Comparison of ENCODE assay signal across 10 mouse cellular contexts in genomic region chr19:11165172-11165571, GRCm38 (mm10). TPM values are rescaled to one million over a fixed set of nuclear protein-coding genes. Genes with fewer than 3 reads are reported as not detected.
DNase-seq lines count a peak whose midpoint lies in the region; ATAC-seq and TF ChIP-seq lines count a peak whose summit lies in the region.
"Had no signal": no experiment of that assay in that cellular context is flagged by ENCODE, and none has a peak within 500 bp of the region (broad histone marks: within the 10 kb centered on the region; RNA-seq: fewer than 3 reads in every experiment).

Gene 1700025F22Rik, minus strand, starts transcription at chr19:11165320.

- no peak for TF ChIP-seq EP300 in lung, postnatal 0 days (IDR thresholded peaks at IDR 0.05)

- no peaks in the 10 kb centered on the region for H3K9me3 ChIP-seq in kidney, embryonic 14.5 days (ENCODE audit: control insufficient read depth, low read length)
- H3K9me3 ChIP-seq in lung, postnatal 0 days (ENCODE audit: low read length): no peaks in the 10 kb centered on the region
- H3K9me3 ChIP-seq in hindbrain, embryonic 16.5 days (ENCODE audit: control insufficient read depth, low read length): no peaks in the 10 kb centered on the region
- H3K9me3 ChIP-seq in midbrain, embryonic 15.5 days: no peaks in the 10 kb centered on the region
- H3K9me3 ChIP-seq: liver, embryonic 15.5 days had no signal

- no peak within 1 kb of the TSS for H3K4me3 ChIP-seq in kidney, adult 2 months (ENCODE audit: insufficient read depth, low read depth, low read length)
- H3K4me3 ChIP-seq in kidney, embryonic 14.5 days (ENCODE audit: low read length): no peak within 1 kb of the TSS
- no peak within 1 kb of the TSS for H3K4me3 ChIP-seq in lung, postnatal 0 days (ENCODE audit: low read depth, low read length)
- H3K4me3 ChIP-seq in testis, adult 2 months (ENCODE audit: control insufficient read depth, low read depth, low read length): peak within 1 kb of the TSS; percentile 75
- H3K4me3 ChIP-seq in hindbrain, embryonic 16.5 days (ENCODE audit: low read length): no peak within 1 kb of the TSS
- no peak within 1 kb of the TSS for H3K4me3 ChIP-seq in midbrain, embryonic 15.5 days
- H3K4me3 ChIP-seq: liver, embryonic 15.5 days had no signal

- TF ChIP-seq CTCF in kidney, adult 2 months (conservative IDR thresholded peaks at IDR 0.05; ENCODE audit: insufficient read depth, insufficient read length, low read depth, low read length): peak; percentile 49
- TF ChIP-seq CTCF in lung, postnatal 0 days (IDR thresholded peaks at IDR 0.05): peak; percentile 39
- TF ChIP-seq CTCF in testis, adult 2 months (IDR thresholded peaks at IDR 0.05; ENCODE audit: control insufficient read depth, insufficient read depth, insufficient replicate concordance, low read depth, low read length): peak; percentile 70; the same call in 1 of the 2 replicates

- no peak for TF ChIP-seq POLR2A in kidney, adult 2 months (IDR thresholded peaks at IDR 0.05; ENCODE audit: low read depth, low read length)
- TF ChIP-seq POLR2A in testis, adult 2 months (IDR thresholded peaks at IDR 0.05; ENCODE audit: control insufficient read depth, low read depth, low read length): peak; percentile 83; the same call in 1 of the 2 replicates

- H3K9ac ChIP-seq in kidney, embryonic 14.5 days (ENCODE audit: low read depth, low read length): no peak within 1 kb of the TSS
- H3K9ac ChIP-seq in lung, postnatal 0 days (replicated peaks; ENCODE audit: low read depth): no peak within 1 kb of the TSS
- no peak within 1 kb of the TSS for H3K9ac ChIP-seq in hindbrain, embryonic 16.5 days (ENCODE audit: low read depth, low read length)
- no peak within 1 kb of the TSS for H3K9ac ChIP-seq in midbrain, embryonic 15.5 days
- H3K9ac ChIP-seq: liver, embryonic 15.5 days had no signal

- DNase-seq in kidney, adult 2 months: peak; percentile 11
- DNase-seq in T-cell, adult 2 months (ENCODE audit: low spot score): peak; percentile 28
- no peak for DNase-seq in lung, postnatal 0 days (ENCODE audit: low spot score)
- DNase-seq in right cerebral cortex, postnatal 36 days (ENCODE audit: low spot score in 2 of 2): no peak

- no peak; the same call in 1 of the 2 replicates for ATAC-seq in kidney, embryonic 14.5 days (ENCODE audit: low FRiP score, low TSS enrichment)
- ATAC-seq in lung, postnatal 0 days: no peak
- ATAC-seq in hindbrain, embryonic 16.5 days: no peak
- no peak for ATAC-seq in midbrain, embryonic 15.5 days (replicated peaks)

- no peak within 1 kb of the TSS for H3K4me2 ChIP-seq in kidney, embryonic 14.5 days (replicated peaks; ENCODE audit: low read depth, low read length)
- no peak within 1 kb of the TSS for H3K4me2 ChIP-seq in lung, postnatal 0 days (replicated peaks; ENCODE audit: low read depth, low read length)
- H3K4me2 ChIP-seq in hindbrain, embryonic 16.5 days (ENCODE audit: low read length): no peak within 1 kb of the TSS
- no peak within 1 kb of the TSS for H3K4me2 ChIP-seq in midbrain, embryonic 15.5 days
- H3K4me2 ChIP-seq: liver, embryonic 15.5 days had no signal

- no peaks in the 10 kb centered on the region for H3K27me3 ChIP-seq in kidney, adult 2 months (replicated peaks; ENCODE audit: control insufficient read depth, insufficient read depth, low read length)
- H3K27me3 ChIP-seq in kidney, embryonic 14.5 days (ENCODE audit: control insufficient read depth, insufficient read depth, low read length): no peaks in the 10 kb centered on the region
- H3K27me3 ChIP-seq in lung, postnatal 0 days (replicated peaks; ENCODE audit: insufficient read depth, low read length): no peaks in the 10 kb centered on the region
- no peaks in the 10 kb centered on the region for H3K27me3 ChIP-seq in testis, adult 2 months (ENCODE audit: control insufficient read depth, insufficient read depth, low read length)
- no peaks in the 10 kb centered on the region for H3K27me3 ChIP-seq in hindbrain, embryonic 16.5 days (replicated peaks; ENCODE audit: control insufficient read depth, insufficient read depth, low read length)
- no peaks in the 10 kb centered on the region for H3K27me3 ChIP-seq in midbrain, embryonic 15.5 days (replicated peaks)
- H3K27me3 ChIP-seq: liver, embryonic 15.5 days had no signal

- H3K36me3 ChIP-seq in kidney, adult 2 months (ENCODE audit: control insufficient read depth, insufficient read depth, low read length): no peaks in the 10 kb centered on the region
- H3K36me3 ChIP-seq in kidney, embryonic 14.5 days (ENCODE audit: control insufficient read depth, insufficient read depth, low read length): no peaks in the 10 kb centered on the region
- H3K36me3 ChIP-seq in lung, postnatal 0 days (ENCODE audit: insufficient read depth, low read length): no peaks in the 10 kb centered on the region
- H3K36me3 ChIP-seq in testis, adult 2 months (ENCODE audit: control insufficient read depth, insufficient read depth, low read length): no peaks in the 10 kb centered on the region
- H3K36me3 ChIP-seq in hindbrain, embryonic 16.5 days (ENCODE audit: control insufficient read depth, insufficient read depth, low read length): no peaks in the 10 kb centered on the region
- H3K36me3 ChIP-seq in midbrain, embryonic 15.5 days (replicated peaks): no peaks in the 10 kb centered on the region
- H3K36me3 ChIP-seq: liver, embryonic 15.5 days had no signal

- WGBS in kidney, adult 2 months: 37% methylated on average over 10 of the region's 10 CpGs
- WGBS in kidney, embryonic 14.5 days: 39% methylated on average over 10 of the region's 10 CpGs
- 40% methylated on average over 10 of the region's 10 CpGs for WGBS in lung, postnatal 0 days
- WGBS in hindbrain, embryonic 16.5 days: 41% methylated on average over 10 of the region's 10 CpGs
- 39% methylated on average over 10 of the region's 10 CpGs for WGBS in midbrain, embryonic 15.5 days

- no peak within 1 kb of the TSS for H3K27ac ChIP-seq in kidney, adult 2 months (ENCODE audit: insufficient read depth, low read depth, low read length)
- no peak within 1 kb of the TSS for H3K27ac ChIP-seq in kidney, embryonic 14.5 days (ENCODE audit: low read depth, low read length)
- H3K27ac ChIP-seq in lung, postnatal 0 days (ENCODE audit: low read length): no peak within 1 kb of the TSS
- H3K27ac ChIP-seq in testis, adult 2 months (ENCODE audit: control insufficient read depth, insufficient read depth, low read depth, low read length): peak within 1 kb of the TSS; percentile 68; the same call in 1 of the 2 replicates
- H3K27ac ChIP-seq in hindbrain, embryonic 16.5 days (ENCODE audit: low read depth, low read length): no peak within 1 kb of the TSS
- no peak within 1 kb of the TSS for H3K27ac ChIP-seq in midbrain, embryonic 15.5 days
- H3K27ac ChIP-seq: liver, embryonic 15.5 days had no signal

- H3K4me1 ChIP-seq in kidney, adult 2 months (ENCODE audit: control insufficient read depth, insufficient read depth, low read length): no peaks in the 10 kb centered on the region
- H3K4me1 ChIP-seq in kidney, embryonic 14.5 days (ENCODE audit: control insufficient read depth, insufficient read depth, low read length): no peaks in the 10 kb centered on the region
- no peaks in the 10 kb centered on the region for H3K4me1 ChIP-seq in lung, postnatal 0 days (ENCODE audit: insufficient read depth, low read depth, low read length)
- H3K4me1 ChIP-seq in testis, adult 2 months (ENCODE audit: control insufficient read depth, insufficient read depth, low read length): peaks cover 2% of the 10 kb centered on the region; the same call in 1 of the 2 replicates
- no peaks in the 10 kb centered on the region for H3K4me1 ChIP-seq in hindbrain, embryonic 16.5 days (ENCODE audit: control insufficient read depth, insufficient read depth, low read depth, low read length)
- no peaks in the 10 kb centered on the region for H3K4me1 ChIP-seq in midbrain, embryonic 15.5 days
- H3K4me1 ChIP-seq: liver, embryonic 15.5 days had no signal

RNA-seq across cellular contexts. Expression of gene 1700025F22Rik, which starts in this region (rescaled TPM):
- polyA plus RNA-seq in kidney, adult 2 months (2012; rRNA removed): not detected in 2 replicates
- polyA plus RNA-seq in kidney, embryonic 14.5 days (2014; fragmentation: Nextera tagmentation; extraction: Ambion mirVana): not detected in 2 replicates
- not detected in 2 replicates for polyA plus RNA-seq in lung, postnatal 0 days (2015; fragmentation: Nextera tagmentation; extraction: Ambion mirVana)
- polyA plus RNA-seq in testis, adult 2 months (2012; rRNA removed): 57.2 and 77.8 TPM in 2 replicates
- polyA plus RNA-seq in hindbrain, embryonic 16.5 days (2015; fragmentation: Nextera tagmentation; extraction: Ambion mirVana): not detected in 2 replicates
- polyA plus RNA-seq in midbrain, embryonic 15.5 days (2015; fragmentation: Nextera tagmentation; extraction: Ambion mirVana): not detected in 2 replicates
- polyA plus RNA-seq: heart, embryonic 14.5 days; liver, embryonic 15.5 days had no signal

Comparison
In these comparisons a context has a peak if more than half of its experiments do, and no peak if none do; other contexts are left out.
1. RNA of gene 1700025F22Rik (polyA plus RNA-seq): 57.2 to 77.8 TPM in testis, adult 2 months; not detected in kidney, adult 2 months, not detected in kidney, embryonic 14.5 days, not detected in lung, postnatal 0 days, not detected in hindbrain, embryonic 16.5 days and not detected in midbrain, embryonic 15.5 days; every median in the first group is over 10 times any median in the second.
2. Peak in DNase-seq in kidney, adult 2 months; RNA of the gene not detected or under 1 TPM.
3. Peak in every context shown above with its lines, with median percentiles within 50 percentile points of each other: CTCF ChIP-seq.